Mouse (Mus musculus): ENCODE measurements around the gene Lifr.

The Lifr gene

DNA sequence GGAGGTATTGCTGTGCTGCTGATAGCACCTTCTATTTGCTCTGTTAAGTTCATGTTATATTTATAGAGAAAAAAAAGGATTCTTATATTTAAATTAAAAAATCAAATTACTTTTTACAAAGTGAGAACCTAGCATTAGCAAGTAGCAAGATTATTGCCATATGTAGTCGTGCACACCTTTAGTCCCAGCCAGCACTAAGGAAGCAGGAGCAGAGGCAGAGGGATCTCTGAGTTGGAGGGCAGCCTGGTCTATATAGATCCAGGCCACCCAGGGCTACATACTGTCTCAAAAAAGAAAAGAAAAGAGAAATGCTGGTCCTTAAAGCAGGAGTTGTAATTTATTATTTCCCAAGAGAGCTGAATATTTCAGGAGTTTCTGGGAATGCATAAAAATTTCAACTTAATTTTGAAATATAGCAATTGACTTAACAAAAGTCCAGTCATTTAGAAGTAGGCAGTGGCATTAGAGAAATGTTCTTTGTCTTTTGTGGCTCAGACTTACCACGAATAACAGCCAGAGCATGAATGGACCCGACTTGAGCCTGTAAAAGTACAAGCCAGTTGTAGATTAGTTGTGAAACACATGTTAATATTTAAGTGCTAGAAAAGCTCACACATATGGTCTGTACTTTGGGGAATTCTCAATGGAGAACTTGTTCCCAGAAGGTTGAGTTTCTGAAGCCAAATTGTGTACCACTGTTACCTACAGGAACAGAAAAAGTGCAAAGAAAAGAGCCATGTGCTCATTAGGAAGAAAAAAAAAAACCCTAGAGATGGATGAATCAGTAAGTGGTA is 107.4 kb downstream of the Lifr start:
- DNase-seq (ENCODE audit: extremely low read depth, insufficient read length, low spot score) = no peak

GRCm38 (mm10) chr15:7198816-7199215 is 108.4 kb downstream of the Lifr start:
- no peak for DNase-seq (ENCODE audit: extremely low read depth, insufficient read length, low spot score)

DNA sequence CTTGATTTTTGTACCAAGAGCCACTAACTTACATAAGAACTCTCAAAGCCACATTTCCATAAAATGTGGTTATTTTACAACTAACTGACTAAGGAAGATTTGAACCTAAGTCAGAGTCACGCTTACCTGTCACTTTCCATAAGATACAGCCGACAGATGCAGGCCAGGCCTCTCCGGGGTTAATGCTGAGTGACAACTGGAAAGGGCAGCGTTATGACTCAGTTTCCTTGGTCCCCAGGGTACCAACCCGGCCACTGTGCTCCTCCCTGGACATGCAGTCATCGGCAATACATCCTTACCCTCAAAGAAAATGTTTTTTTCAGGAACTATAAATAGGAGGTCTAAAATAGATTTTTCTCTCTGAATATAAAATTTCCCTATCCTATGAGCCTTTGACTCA is 109.9 kb downstream of the Lifr start:
- peak; percentile 14 for DNase-seq (ENCODE audit: extremely low read depth, insufficient read length, low spot score)

DNA sequence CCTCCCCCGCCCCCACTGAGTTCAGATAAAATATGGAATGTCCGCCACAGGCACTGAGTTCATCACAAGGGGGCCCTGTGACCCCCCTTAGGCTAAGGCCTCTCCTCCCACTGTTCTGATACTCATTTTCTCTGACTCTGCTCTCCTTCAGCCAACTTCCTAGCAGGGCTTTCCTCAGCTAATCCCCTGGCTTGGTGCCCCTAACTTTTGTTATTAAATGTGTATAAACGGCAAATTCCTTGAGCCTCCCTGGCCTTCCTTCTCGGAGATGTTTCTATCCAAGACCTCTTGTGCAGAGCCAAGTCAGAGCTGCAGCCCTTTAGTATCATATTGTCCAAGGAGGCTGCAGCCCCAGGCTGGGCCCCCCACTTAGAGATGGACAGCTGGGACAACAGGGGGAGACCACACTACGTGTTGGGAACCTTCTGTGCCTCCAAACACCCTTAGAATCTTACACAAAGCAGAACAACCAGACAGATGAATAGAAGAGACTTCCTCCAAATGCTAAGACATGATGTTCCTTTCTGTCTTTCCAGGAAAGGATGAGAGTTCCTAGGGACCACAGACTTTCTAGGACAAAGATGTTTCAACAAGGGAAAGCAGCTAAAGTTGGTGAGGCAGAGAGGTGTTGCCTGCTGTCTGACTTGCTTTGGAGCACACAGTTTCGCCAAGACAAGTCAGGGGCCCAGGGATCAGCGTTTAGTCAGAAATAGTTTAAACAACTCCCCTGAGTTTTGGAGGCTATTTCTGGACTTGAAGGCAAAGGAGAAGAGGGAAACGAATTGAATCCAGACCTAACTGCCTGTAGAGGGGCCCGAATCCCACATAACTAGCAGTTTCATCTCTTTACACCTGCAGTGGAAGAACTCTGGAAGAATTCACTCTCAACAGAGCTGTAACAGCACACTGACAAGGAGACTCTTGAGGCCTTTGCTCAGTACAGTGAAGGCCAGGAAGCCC is 111.3 kb downstream of the Lifr start:
- DNase-seq (ENCODE audit: extremely low read depth, insufficient read length, low spot score) = no peak

DNA sequence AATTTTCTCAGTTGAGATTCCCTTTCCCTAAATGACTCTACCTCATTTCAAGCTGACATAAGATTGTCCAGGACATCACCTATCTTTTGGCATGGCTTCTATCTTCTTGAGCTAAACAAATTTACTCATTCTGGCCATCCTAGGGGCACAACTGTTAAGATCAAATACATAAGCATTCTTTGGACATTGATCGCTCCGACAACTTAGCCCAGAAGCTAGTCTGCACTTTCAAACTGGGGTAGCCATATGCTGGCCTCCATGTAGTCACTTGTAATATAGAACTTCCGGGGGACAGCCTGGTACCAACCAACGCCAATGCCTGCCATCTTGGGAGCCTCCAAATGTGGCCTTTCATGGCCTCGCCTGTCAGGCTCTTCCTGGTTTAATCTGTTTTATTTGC is 112.6 kb downstream of the Lifr start:
- DNase-seq (ENCODE audit: extremely low read depth, insufficient read length, low spot score) = no peak

DNA sequence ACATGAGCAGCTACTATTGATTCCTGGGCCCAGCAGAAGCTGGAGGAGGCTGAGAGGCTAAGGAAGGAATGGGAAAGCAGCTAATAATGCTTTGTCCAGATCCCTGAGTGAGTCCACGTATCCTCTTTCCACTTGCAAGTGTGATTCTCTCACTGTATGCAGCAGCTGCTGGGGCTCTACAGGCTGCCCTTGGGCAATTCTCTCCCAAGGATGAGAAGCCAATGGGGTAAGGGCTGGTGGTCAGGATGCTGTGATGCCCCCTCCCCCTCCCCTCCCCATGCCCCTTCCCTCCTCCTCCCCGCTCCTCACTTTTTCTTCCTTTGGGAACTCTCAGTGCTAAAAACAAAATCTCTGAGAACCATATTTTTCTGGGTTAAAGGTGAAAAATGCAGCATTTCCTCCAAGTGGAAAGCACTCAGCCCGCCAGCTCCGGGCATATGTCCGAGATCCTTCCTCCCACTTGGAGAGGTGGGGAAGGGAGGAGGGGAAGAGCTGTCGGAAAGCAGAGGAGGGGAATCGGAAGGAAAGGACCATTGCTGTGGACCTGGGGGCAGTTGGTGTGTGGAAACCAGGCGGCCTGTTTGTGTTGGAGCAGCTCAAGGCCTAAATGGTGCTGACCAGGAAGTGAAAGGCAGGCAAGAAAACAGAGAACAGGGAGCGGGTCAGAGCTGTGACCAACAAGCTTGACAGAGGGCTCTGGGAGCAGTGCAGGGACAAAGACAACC is 113.4 kb downstream of the Lifr start:
- DNase-seq (ENCODE audit: extremely low read depth, insufficient read length, low spot score) = no peak

GRCm38 (mm10) chr15:7204917-7205316 is 114.5 kb downstream of the Lifr start:
- DNase-seq (ENCODE audit: extremely low read depth, insufficient read length, low spot score) = no peak

- DNase-seq (ENCODE audit: extremely low read depth, insufficient read length, low spot score) = no peak
Measured at GRCm38 (mm10) chr15:7206110-7206509, 115.7 kb downstream of the Lifr start.

- DNase-seq (ENCODE audit: extremely low read depth, insufficient read length, low spot score) = no peak
Measured at GRCm38 (mm10) chr15:7207292-7207691, 116.9 kb downstream of the Lifr start.

DNA sequence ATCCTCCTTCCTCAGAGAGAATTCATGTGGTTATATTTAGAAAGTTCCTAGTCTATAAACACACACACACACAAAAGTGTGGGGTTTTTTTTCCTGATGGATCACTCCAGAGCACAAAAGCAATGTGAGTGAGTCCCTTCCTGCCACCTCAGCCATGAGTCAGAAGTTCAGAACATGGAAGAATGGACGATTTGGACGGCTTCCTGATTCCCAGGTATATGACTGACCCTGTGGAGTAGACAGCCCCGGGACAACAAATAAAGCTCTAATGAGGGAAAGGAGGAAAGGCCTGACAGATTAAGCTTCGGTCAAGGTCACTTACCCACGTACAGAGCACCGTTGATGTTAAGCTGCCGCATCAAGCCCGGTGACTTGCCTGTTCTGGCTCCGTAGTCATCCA is 117.8 kb downstream of the Lifr start:
- DNase-seq (ENCODE audit: extremely low read depth, insufficient read length, low spot score) = no peak

- DNase-seq (ENCODE audit: extremely low read depth, insufficient read length, low spot score) = no peak
Measured at GRCm38 (mm10) chr15:7213683-7214082, 123.3 kb downstream of the Lifr start.

- no peak for DNase-seq (ENCODE audit: extremely low read depth, insufficient read length, low spot score)
Measured at GRCm38 (mm10) chr15:7215845-7216244, 125.4 kb downstream of the Lifr start.

- DNase-seq (ENCODE audit: extremely low read depth, insufficient read length, low spot score) = peak; percentile 33
Measured at GRCm38 (mm10) chr15:7216581-7217272, 126.3 kb downstream of the Lifr start.

- DNase-seq (ENCODE audit: extremely low read depth, insufficient read length, low spot score) = no peak
Measured at GRCm38 (mm10) chr15:7217273-7217598, 126.8 kb downstream of the Lifr start.

- no peak for DNase-seq (ENCODE audit: extremely low read depth, insufficient read length, low spot score)
Measured at GRCm38 (mm10) chr15:7222809-7223208, 132.4 kb downstream of the Lifr start.

DNA sequence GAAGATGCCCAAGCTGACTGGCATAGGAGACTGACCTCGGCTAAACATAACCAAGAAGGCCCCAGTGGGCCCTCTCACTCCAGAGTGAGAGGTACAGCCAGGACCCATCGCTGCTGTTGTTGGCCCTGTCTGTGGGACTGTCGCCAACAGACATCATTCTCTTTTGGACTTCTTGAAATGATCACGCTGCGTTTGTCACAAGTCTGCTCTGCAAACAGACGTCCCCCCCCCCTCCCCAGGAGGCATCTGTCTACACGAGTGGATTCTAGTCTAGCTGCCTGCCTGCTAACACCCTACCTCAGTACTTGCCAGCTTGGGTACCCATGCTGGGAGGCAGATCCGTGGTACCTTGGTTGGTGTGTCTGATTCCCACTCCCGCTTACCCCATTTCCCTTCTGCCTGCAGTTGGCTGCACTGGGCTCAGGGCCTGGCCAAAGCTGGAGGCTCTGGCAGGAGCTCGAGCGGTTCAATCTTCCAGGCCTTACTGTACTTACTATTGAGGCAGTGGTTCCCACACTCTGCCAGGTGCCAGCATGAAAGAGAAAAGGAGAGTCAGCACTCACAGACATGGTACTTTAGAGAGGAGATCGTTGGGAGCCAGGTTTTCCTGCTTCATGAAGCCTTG is 133.8 kb downstream of the Lifr start:
- no peak for DNase-seq (ENCODE audit: extremely low read depth, insufficient read length, low spot score)

GRCm38 (mm10) chr15:7226225-7226624 is 135.8 kb downstream of the Lifr start:
- peak; percentile 29 for DNase-seq (ENCODE audit: extremely low read depth, insufficient read length, low spot score)

DNA sequence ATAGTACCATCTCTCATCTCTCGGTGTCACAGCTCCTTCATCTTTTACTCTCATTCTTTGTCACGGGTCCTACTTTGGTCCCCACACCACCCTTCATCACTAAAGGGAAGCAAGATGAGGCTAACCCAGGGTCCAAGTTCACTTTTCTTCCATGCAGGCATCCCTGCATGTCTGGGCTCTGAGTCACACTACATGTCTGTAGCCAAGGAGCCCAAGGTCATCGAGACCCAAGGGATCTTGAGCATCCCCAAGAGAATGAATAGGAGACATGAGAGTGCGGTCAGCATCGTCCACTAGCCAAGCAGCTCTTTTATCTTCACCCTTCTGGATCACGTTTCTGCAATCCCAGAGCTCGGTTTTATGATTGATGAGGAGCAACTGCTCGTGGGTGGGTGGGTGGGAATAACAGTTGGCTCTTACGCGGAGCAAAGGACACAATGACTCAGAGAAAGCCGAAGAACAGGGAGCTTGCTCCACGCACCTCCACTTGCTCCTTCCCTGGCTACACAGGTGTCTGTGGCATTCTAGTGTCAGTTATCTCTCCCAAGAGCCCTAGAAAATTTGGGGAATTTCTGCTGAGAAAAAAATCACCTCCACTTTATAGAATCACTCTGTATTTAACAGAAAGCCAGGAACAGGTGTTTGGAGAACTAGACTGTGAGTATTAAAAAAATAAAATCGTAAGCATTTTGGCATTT is 143.1 kb downstream of the Lifr start:
- DNase-seq (ENCODE audit: extremely low read depth, insufficient read length, low spot score) = no peak

- DNase-seq (ENCODE audit: extremely low read depth, insufficient read length, low spot score) = no peak
Measured at GRCm38 (mm10) chr15:7239904-7240303, 149.5 kb downstream of the Lifr start.

- DNase-seq (ENCODE audit: extremely low read depth, insufficient read length, low spot score) = no peak
Measured at GRCm38 (mm10) chr15:7240950-7241349, 150.5 kb downstream of the Lifr start.
